Mouse (Mus musculus): Measurements from ENCODE around the gene Odf3l2. TPM values are rescaled to one million over a fixed set of nuclear protein-coding genes. Genes with fewer than 3 reads are reported as not detected.
A peak's percentile ranks its signal among the peaks of the same experiment; 100 is the strongest.

Odf3l2 gene
- polyA plus RNA-seq, 1 experiment from 2014 or later = not detected

GRCm38 (mm10) chr10:79664131-79664665 lies 18.7 kb upstream of the Odf3l2 start, which contains the start of gene Madcam1:
TSS of gene Madcam1 (plus strand) at chr10:79664559.
- Histone ChIP-seq H3K36me3 (ENCODE audit: inconsistent target) (no peaks in the 10 kb centered on the region), H3K79me2 (ENCODE audit: inconsistent target) (no peaks in the 10 kb centered on the region), H3K27ac (no peak within 1 kb of the TSS), H3K4me3 (ENCODE audit: inconsistent target) (no peak within 1 kb of the TSS)
- WGBS (ENCODE audit: missing documents) = 29% methylated on average over 13 of the region's 13 CpGs

- Histone ChIP-seq H3K27ac (no peak overlapping the region), H3K4me3 (ENCODE audit: inconsistent target) (no peak overlapping the region), H3K79me2 (ENCODE audit: inconsistent target) (no peaks in the 10 kb centered on the region), H3K36me3 (ENCODE audit: inconsistent target) (no peaks in the 10 kb centered on the region)
- 33% methylated on average over 2 of the region's 3 CpGs for WGBS (ENCODE audit: missing documents)
These were observed 16.3 kb upstream of the Odf3l2 start for GRCm38 (mm10) chr10:79661861-79662260.

DNA sequence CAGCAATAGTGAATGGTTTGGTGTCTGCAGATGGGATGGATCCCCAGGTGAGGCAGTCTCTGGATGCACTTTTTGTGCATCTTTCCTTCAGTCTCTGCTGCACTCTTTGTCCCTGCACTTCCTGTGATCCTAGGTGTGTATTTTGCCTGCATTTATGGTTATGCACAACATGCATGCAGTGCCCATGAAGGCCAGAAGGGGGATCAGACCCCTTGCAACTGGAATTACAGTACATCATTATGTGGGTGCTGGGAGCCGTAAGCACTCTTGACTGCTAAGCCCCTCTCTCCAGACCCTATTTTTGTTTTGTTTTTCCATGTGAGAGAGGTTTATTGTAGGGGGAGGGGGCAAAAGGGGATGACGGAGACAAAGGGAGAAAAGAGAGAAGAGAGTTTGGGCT lies 14.8 kb upstream of the Odf3l2 start:
- H3K4me3 ChIP-seq (ENCODE audit: inconsistent target) = no peak overlapping the region

GRCm38 (mm10) chr10:79658829-79659228 lies 13.3 kb upstream of the Odf3l2 start:
- Histone ChIP-seq H3K36me3 (ENCODE audit: inconsistent target) (no peaks in the 10 kb centered on the region), H3K27ac (no peak overlapping the region), H3K79me2 (ENCODE audit: inconsistent target) (no peaks in the 10 kb centered on the region), H3K4me3 (ENCODE audit: inconsistent target) (no peak overlapping the region)
- WGBS (ENCODE audit: missing documents) = 35% methylated on average over 4 of the region's 4 CpGs

More for the DNA sequence above, 14.8 kb upstream of the Odf3l2 start:
- Histone ChIP-seq H3K36me3 (ENCODE audit: inconsistent target) (no peaks in the 10 kb centered on the region), H3K27ac (no peak overlapping the region), H3K79me2 (ENCODE audit: inconsistent target) (no peaks in the 10 kb centered on the region)
- 94% methylated on average over 2 of the region's 2 CpGs for WGBS (ENCODE audit: missing documents)

GRCm38 (mm10) chr10:79654946-79655395 lies 9.4 kb upstream of the Odf3l2 start:
- Histone ChIP-seq H3K79me2 (ENCODE audit: inconsistent target) (no peaks in the 10 kb centered on the region), H3K27ac (no peak overlapping the region), H3K4me3 (ENCODE audit: inconsistent target) (no peak overlapping the region), H3K36me3 (ENCODE audit: inconsistent target) (no peaks in the 10 kb centered on the region)
- WGBS (ENCODE audit: missing documents) = 70% methylated on average over 1 of the region's 1 CpGs

GRCm38 (mm10) chr10:79652789-79653188 lies 7.3 kb upstream of the Odf3l2 start:
- Histone ChIP-seq H3K79me2 (ENCODE audit: inconsistent target) (no peaks in the 10 kb centered on the region), H3K27ac (no peak overlapping the region), H3K36me3 (ENCODE audit: inconsistent target) (no peaks in the 10 kb centered on the region), H3K4me3 (ENCODE audit: inconsistent target) (no peak overlapping the region)
- 78% methylated on average over 7 of the region's 7 CpGs for WGBS (ENCODE audit: missing documents)

- Histone ChIP-seq H3K27ac (no peak overlapping the region), H3K4me3 (ENCODE audit: inconsistent target) (no peak overlapping the region), H3K36me3 (ENCODE audit: inconsistent target) (no peaks in the 10 kb centered on the region), H3K79me2 (ENCODE audit: inconsistent target) (no peaks in the 10 kb centered on the region)
- WGBS (ENCODE audit: missing documents) = 28% methylated on average over 7 of the region's 7 CpGs
These were observed 3.7 kb upstream of the Odf3l2 start for GRCm38 (mm10) chr10:79649070-79649751.

DNA sequence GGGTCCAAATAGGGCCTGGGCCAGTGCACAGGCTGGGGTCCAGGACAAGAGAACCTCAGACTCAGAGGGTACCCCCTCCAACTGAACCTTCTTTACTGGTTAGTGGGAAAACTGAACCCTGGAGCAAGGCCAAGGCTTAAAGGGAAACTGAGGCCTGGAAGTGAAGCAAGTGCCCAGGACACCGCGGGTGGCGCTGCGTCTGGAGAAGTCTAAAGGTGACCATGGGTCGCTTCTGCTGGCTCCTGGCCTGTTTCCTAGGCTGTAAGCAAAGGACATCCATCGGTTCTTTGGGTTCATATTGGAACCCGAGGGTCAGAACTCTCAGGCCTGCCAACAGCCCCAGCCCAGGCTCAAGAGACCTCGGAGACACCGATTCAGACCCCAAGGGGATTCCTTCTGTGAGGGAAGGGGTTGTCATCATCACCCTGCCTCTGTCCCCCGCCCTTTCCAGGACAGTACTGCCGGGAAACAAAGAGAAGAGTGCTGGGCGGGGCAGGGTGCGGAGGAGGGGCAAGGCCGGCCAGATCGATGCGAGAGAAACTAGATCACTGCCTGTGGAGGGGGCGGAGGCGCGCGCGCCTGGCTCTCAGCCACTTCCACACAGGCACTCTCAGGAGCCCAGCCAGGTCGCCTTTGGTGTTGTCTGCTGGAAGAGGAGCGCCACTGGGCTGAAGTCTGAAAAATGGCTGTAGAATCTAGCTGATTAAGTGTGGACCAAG lies 6.9 kb downstream of the Odf3l2 start:
- Histone ChIP-seq H3K36me3 (ENCODE audit: inconsistent target) (no peaks in the 10 kb centered on the region), H3K79me2 (ENCODE audit: inconsistent target) (no peaks in the 10 kb centered on the region), H3K4me3 (ENCODE audit: inconsistent target) (no peak overlapping the region), H3K27ac (no peak overlapping the region)
- 25% methylated on average over 19 of the region's 23 CpGs for WGBS (ENCODE audit: missing documents)

GRCm38 (mm10) chr10:79637128-79638110 lies 8.1 kb downstream of the Odf3l2 start, which contains the start of gene Shc2:
TSS of gene Shc2 (minus strand) at chr10:79637918.
- Histone ChIP-seq H3K36me3 (ENCODE audit: inconsistent target) (no peaks in the 10 kb centered on the region), H3K79me2 (ENCODE audit: inconsistent target) (no peaks in the 10 kb centered on the region), H3K4me3 (ENCODE audit: inconsistent target) (no peak within 1 kb of the TSS), H3K27ac (no peak within 1 kb of the TSS)
- 2% methylated on average over 98 of the region's 116 CpGs for WGBS (ENCODE audit: missing documents)

GRCm38 (mm10) chr10:79636287-79636686 lies 9.3 kb downstream of the Odf3l2 start:
- Histone ChIP-seq H3K4me3 (ENCODE audit: inconsistent target) (no peak overlapping the region), H3K79me2 (ENCODE audit: inconsistent target) (no peaks in the 10 kb centered on the region)
- 90% methylated on average over 8 of the region's 8 CpGs for WGBS (ENCODE audit: missing documents)

DNA sequence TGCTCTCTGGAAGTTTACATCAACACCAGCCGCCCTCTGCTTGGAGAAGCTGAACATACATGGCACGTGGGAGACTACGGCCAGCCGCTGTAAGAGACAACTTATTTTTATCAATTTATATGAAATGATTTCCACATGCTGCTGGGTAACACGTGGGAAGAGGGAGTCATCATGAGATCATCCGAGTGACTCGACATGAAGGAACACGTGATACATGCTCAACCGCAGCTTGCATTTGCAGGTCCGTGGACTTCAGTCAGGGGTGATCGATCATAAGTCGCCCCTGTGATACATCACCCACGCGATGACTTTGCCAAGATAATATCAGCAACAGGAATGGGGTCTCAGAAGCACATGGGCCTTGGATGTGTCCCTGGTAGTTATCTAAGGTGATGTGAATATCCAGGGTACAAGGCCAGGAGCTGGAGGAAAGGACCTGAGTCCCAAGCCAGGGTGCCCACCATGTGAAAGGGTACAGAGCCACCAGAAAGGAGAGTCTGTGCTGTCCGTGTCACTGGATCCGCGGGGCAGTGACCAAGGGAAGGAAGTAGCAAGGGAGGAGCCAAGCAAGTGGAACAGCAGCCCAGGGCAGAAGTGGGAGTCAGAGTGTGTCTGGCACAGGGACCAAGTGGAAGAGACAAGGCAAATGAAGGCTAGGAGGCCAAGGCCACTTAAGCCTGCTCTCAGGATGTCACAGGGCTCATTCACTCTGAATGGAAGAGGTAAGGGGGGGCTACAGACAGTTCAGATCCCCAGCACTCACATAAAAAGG lies 12.3 kb downstream of the Odf3l2 start:
- no peak overlapping the region for H3K4me3 ChIP-seq (ENCODE audit: inconsistent target)
- WGBS (ENCODE audit: missing documents) = 57% methylated on average over 17 of the region's 17 CpGs
- H3K36me3 ChIP-seq (ENCODE audit: inconsistent target) = no peaks in the 10 kb centered on the region
- H3K79me2 ChIP-seq (ENCODE audit: inconsistent target) = no peaks in the 10 kb centered on the region
- H3K27ac ChIP-seq = peak overlapping the region; percentile 61

More at GRCm38 (mm10) chr10:79636287-79636686, 9.3 kb downstream of the Odf3l2 start:
- no peak overlapping the region for H3K27ac ChIP-seq
- H3K36me3 ChIP-seq (ENCODE audit: inconsistent target) = no peaks in the 10 kb centered on the region

DNA sequence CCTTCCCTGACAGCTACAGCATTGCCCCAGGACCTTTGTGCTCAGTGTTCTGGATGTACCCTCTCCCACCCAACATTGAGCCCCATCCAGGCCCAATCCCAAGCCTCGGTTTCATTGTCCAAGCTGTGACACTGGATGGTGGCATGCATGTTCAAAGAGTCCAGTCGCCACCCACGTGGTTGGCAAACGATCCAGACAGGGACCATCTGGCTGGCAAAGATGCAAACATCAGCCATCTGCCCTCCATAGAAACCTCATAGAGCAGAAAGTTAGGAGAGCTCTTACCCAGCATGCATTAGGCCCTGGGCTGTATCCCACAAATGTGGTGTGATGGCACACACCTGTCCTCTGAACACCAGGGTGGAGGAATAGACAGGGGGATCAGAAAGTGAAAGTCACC lies 14.1 kb downstream of the Odf3l2 start:
- H3K79me2 ChIP-seq (ENCODE audit: inconsistent target) = no peaks in the 10 kb centered on the region
- no peak overlapping the region for H3K4me3 ChIP-seq (ENCODE audit: inconsistent target)
- no peak overlapping the region for H3K27ac ChIP-seq
- H3K36me3 ChIP-seq (ENCODE audit: inconsistent target) = no peaks in the 10 kb centered on the region
- 88% methylated on average over 4 of the region's 4 CpGs for WGBS (ENCODE audit: missing documents)

GRCm38 (mm10) chr10:79628377-79628776 lies 17.2 kb downstream of the Odf3l2 start:
- Histone ChIP-seq H3K27ac (no peak overlapping the region), H3K4me3 (ENCODE audit: inconsistent target) (no peak overlapping the region), H3K79me2 (ENCODE audit: inconsistent target) (no peaks in the 10 kb centered on the region), H3K36me3 (ENCODE audit: inconsistent target) (no peaks in the 10 kb centered on the region)
- 79% methylated on average over 4 of the region's 5 CpGs for WGBS (ENCODE audit: missing documents)
